Mouse (Mus musculus) myocyte (in vitro differentiated cells): ENCODE results near the gene Tfb1m.

Experiments
- CEBPB ChIP-seq: IDR thresholded peaks from 2 replicates; pipeline ENCODE4 v1.6.1; 2011; ENCODE audit warnings: mild to moderate bottlenecking, moderate library complexity; ENCODE audit not compliant: poor library complexity, insufficient read depth, severe bottlenecking
- E2F4 ChIP-seq: IDR thresholded peaks from one replicate; pipeline ENCODE4 v1.6.1; 2011; ENCODE audit warnings: mild to moderate bottlenecking, control low read depth, moderate library complexity; ENCODE audit not compliant: insufficient read depth
- MAX ChIP-seq: IDR thresholded peaks from one replicate; pipeline ENCODE4 v1.6.1; 2011; ENCODE audit warnings: low read depth, mild to moderate bottlenecking, control low read depth
- MYOD1 ChIP-seq, 3 experiments: IDR thresholded peaks; one replicate each; pipeline ENCODE4 v1.6.1; 2011; ENCODE audit warnings: control low read depth in 2 of 3, low read depth in 2 of 3, mild to moderate bottlenecking in 2 of 3, moderate library complexity in 1 of 3; ENCODE audit not compliant: insufficient read length in 2 of 3, control insufficient read depth in 1 of 3
- MYOG ChIP-seq, 3 experiments: IDR thresholded peaks; one replicate each; pipeline ENCODE4 v1.6.1; 2011; ENCODE audit warnings: control low read depth in 2 of 3, low read depth in 2 of 3, mild to moderate bottlenecking in 2 of 3; ENCODE audit not compliant: insufficient read length in 2 of 3, control insufficient read depth in 1 of 3, insufficient read depth in 1 of 3
- POLR2A ChIP-seq: IDR thresholded peaks from one replicate; pipeline ENCODE4 v1.6.1; 2011; ENCODE audit warnings: low read depth, mild to moderate bottlenecking, control low read depth, moderate library complexity; ENCODE audit not compliant: insufficient read length
- REST ChIP-seq: IDR thresholded peaks from one replicate; pipeline ENCODE4 v1.6.1; 2011; ENCODE audit warnings: mild to moderate bottlenecking, control low read depth, moderate library complexity; ENCODE audit not compliant: insufficient read depth, insufficient read length

DNA sequence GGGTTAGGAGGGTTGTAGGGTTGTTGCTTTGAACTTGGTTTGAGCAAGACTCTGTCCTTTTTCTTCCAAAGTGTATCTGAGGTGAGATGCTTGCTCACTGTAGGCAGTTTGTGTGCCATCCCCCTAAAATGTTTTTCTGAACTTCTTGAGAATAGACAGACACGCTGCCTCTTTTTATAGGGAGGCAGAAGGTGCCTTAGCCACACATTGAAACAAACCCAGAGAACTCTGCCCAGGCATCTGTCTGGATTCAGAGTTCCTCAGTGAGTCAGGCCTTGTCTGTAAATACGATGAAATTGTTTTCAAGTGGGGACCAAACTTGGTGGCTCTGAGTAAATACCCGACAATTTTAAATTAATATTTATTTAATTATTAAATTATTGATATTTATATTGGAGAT lies 59.0 kb downstream of the Tfb1m start:
- TF ChIP-seq MYOG (IDR thresholded peaks at IDR 0.05; ENCODE audit: control insufficient read depth in 1 of 3, insufficient read depth in 1 of 3, insufficient read length in 2 of 3, low read depth in 2 of 3): no peak
- TF ChIP-seq POLR2A: no peak
- TF ChIP-seq MAX: no peak
- TF ChIP-seq CEBPB: no peak
- no peak for TF ChIP-seq REST
- no peak for TF ChIP-seq E2F4
- no peak for TF ChIP-seq MYOD1 (IDR thresholded peaks at IDR 0.05; ENCODE audit: control insufficient read depth in 1 of 3, insufficient read length in 2 of 3, low read depth in 2 of 3)
